Mouse (Mus musculus): ENCODE data around the gene Aup1.

The Aup1 gene

GRCm38 (mm10) chr6:83031111-83031510 lies 23.2 kb upstream of the Aup1 start:
- DNase-seq (ENCODE audit: low spot score): no peak

DNA sequence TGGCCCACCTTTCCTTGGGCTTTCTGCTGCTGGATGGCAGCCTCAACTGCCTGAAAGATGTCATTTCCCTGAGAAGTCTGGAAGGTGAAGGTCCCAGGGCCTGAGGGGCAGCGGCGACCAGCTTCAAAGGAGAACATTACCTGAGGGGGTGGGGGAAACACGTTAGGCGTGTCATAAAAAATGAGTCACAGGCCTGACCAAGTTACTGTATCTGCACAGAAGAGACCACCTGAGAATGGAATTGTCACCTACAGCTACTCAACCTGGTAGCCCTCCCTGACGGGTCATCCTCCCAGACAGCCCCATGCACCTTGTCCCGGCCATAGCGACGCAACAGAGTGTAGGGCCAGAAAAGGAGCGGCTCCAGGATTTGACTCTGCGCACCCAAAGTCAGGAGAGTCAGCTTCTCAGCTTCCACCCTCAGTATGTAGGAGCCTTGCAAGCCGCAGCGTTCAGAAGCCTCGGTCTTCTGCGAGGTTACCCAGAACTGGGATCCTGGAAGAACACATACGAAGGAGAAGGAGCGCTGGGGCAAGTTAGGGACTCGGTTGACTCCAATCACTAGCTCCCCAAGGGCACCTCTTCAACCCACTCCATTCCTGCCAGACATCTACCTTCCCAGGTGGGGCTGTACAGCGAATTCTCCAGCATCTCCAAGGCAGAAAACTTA lies 22.3 kb upstream of the Aup1 start:
- DNase-seq (ENCODE audit: low spot score): no peak

DNA sequence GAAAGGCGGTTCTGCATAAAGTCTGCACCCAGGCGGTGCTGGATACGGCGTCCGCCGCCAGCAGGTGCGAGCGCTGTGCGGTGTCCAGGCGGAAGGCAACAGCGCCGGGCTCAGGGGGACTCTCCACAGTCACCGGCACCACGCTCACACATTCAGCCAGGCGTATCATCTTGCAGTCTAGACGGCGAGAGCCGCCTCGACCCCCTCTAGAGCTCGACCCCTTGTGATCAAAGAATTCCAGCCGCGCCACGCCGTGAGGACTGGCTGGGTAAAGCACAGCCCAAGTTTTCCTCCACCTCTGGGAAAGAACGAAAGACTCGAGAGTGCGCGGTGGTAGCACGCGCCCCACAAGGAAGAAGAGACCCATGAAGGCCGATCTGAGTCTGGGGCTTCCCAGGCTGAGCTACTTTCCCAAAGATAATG lies 21.5 kb upstream of the Aup1 start:
- DNase-seq (ENCODE audit: low spot score): peak; percentile 27

DNA sequence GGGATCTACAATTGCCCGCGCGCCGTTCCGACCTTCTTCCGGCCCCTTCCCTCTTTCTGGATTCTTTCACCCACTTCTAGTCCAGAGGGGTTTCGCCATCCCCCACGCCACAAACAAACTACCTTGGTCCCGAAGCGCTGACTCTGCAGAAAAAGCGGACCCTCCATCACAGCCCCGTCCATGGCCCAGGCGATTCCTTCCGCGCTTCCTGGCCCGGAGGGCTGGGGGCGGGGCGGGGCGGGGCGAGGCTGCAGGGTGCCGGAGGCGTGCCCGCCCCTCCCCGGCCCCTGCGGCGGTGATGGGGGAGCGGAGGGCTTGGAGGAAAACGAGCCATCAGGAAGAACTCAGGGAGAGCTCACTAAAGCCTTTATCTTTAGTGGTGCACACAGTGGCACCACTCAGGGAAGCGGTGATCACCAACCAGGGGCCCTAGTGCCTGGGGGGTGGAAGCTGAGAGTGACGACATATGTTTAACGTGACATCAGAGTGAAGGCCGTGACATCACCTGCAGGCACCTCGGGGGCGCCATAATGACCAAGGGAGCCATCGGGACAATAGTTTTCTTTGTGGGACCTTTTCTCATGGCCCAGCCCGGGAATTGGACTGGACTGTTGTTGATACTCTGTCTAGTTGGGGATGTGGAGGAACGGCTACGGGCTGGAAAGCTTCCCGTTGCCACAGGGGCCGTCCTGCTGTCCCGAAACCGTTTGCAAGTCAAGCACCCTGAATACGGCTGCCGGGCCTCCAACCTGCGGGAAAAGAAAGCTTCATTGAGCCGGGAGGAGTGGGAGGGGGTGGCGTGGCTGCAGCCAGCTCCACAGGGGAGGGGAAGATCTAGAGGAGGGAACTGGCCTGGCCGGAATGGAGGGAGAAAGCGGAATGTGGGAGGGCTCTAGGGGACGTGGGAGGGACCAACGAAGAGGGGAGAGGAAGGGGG lies 20.8 kb upstream of the Aup1 start, which contains the start of the genes Dok1 and Loxl3:
Gene Dok1, minus strand, starts transcription at position 223 of the 937 bp plus-strand sequence.
Gene Loxl3, plus strand, starts transcription at position 925 of the 937 bp plus-strand sequence.
- DNase-seq (ENCODE audit: low spot score): peak; percentile 59

- no peak for DNase-seq (ENCODE audit: low spot score)
These were observed 19.8 kb upstream of the Aup1 start for GRCm38 (mm10) chr6:83034463-83035055.

GRCm38 (mm10) chr6:83037188-83037587 lies 17.1 kb upstream of the Aup1 start:
- DNase-seq (ENCODE audit: low spot score): no peak

- peak; percentile 90 for DNase-seq (ENCODE audit: low spot score)
These were observed 15.8 kb upstream of the Aup1 start for GRCm38 (mm10) chr6:83038496-83039012.

- no peak for DNase-seq (ENCODE audit: low spot score)
These were observed 13.7 kb upstream of the Aup1 start for GRCm38 (mm10) chr6:83040601-83041000.

- DNase-seq (ENCODE audit: low spot score): no peak
These were observed 10.8 kb upstream of the Aup1 start for GRCm38 (mm10) chr6:83043561-83043960.

GRCm38 (mm10) chr6:83043993-83044392 lies 10.3 kb upstream of the Aup1 start:
- DNase-seq (ENCODE audit: low spot score): no peak

DNA sequence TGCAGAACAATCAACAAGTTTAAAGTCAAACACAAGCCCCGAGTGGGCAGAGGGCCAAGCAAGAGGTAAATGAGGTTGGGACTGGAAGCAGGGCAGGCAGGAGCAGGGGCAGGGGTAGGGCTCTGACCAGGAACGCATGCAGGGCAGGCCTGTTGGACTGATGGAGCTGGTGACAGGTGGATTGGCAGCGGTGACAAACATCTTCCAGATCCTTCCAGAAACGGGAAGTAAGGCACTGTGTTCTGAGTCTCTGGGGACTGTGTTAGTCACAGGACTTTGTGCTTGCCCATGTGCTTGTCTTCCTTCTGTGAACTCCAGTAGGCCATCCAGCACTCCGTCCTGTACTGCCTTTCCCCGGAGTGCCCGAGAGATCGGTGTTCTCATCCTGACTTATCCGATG lies 9.6 kb upstream of the Aup1 start:
- no peak for DNase-seq (ENCODE audit: low spot score)

- no peak for DNase-seq (ENCODE audit: low spot score)
These were observed 5.0 kb upstream of the Aup1 start for GRCm38 (mm10) chr6:83049367-83049766.

GRCm38 (mm10) chr6:83053136-83053960 lies 973 bp upstream of the Aup1 start:
- DNase-seq (ENCODE audit: low spot score): no peak

DNA sequence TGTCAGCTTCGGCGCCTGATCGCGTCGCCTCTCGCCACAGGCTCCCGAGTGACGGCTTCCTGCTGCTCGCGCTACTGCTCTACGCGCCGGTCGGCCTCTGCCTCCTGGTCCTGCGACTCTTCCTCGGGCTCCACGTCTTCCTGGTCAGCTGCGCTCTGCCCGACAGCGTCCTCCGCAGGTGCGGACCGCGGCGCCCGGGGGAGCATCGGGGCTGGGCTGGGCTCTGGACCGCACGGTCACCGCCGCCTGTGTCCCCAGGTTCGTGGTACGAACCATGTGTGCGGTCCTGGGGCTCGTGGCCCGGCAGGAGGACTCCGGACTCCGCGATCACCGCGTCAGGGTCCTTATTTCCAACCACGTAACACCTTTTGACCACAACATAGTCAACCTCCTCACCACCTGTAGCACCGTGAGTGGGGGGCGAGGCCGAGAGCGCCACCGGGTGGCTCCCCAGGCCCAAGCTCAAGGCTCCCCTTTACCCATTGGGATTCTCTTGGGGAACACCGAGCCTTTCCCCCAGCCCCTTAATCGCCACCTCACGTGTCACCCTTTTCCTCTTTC lies 630 bp downstream of the Aup1 start, which contains the start of gene Htra2:
Gene Htra2, minus strand, starts transcription at position 403 of the 561 bp plus-strand sequence.
- DNase-seq (ENCODE audit: low spot score): peak; percentile 29

DNA sequence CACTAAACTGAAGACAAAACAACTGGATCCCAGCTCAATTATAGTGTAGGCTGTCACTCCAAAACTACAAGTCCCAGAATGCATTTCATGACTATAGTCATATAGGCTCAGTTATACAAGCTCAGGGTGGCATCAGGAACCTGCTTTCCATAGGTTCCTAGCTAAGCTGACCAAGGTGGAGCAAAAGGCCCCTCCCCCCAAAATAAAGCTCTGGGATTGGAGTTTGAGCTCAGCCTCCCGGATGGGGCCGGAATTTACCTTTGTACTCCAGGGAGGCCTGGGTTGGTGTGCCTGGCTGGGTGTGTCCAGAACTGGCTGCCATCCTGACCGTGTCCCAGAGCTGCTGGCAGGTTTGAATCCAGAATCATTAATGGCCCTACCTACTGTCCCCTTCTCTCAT lies 3.5 kb downstream of the Aup1 start, which contains the start of gene Dqx1:
Gene Dqx1, plus strand, starts transcription at position 55 of the 400 bp plus-strand sequence.
- no peak for DNase-seq (ENCODE audit: low spot score)

DNA sequence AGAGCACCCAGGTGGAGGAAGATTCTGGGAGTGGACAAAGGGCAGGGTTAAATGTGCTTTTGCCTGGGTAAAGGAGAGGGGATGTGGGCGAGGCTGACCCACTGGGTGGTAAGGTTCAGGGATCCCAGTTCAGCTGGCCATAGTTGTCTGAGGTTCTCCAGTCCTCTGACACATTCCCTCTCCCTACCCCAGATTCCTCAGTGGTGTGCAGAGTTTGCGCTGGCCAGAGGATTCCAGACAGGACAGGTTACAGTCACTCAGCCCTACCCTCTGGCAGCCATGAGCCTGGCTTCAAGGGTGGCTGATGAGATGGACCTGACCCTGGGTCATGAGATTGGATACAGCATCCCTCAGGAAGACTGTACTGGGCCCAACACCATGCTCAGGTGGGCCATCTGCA lies 4.4 kb downstream of the Aup1 start:
- DNase-seq (ENCODE audit: low spot score): no peak

GRCm38 (mm10) chr6:83065995-83066394 lies 11.7 kb downstream of the Aup1 start:
- no peak for DNase-seq (ENCODE audit: low spot score)

- DNase-seq (ENCODE audit: low spot score): no peak
These were observed 12.1 kb downstream of the Aup1 start for GRCm38 (mm10) chr6:83066441-83066840.

DNA sequence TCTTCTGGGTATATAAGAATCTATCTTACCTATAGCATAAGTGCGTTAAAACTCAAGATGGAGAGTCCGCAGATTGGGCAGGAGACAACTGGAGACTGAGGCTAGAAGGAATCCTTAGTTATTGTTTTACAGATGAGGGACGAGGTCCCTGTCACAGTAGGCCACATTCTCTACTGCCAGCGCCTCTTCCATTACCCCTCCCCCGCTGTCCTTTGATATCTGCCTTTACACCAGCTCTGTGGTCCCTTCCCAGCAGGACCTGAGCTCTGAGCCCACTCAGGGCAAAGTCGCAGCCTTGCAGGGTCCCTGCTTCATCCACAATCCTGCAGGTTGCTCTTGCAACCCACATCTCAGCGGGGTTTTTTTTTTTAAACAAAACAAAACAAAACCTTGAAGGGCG lies 13.9 kb downstream of the Aup1 start:
- no peak for DNase-seq (ENCODE audit: low spot score)

DNA sequence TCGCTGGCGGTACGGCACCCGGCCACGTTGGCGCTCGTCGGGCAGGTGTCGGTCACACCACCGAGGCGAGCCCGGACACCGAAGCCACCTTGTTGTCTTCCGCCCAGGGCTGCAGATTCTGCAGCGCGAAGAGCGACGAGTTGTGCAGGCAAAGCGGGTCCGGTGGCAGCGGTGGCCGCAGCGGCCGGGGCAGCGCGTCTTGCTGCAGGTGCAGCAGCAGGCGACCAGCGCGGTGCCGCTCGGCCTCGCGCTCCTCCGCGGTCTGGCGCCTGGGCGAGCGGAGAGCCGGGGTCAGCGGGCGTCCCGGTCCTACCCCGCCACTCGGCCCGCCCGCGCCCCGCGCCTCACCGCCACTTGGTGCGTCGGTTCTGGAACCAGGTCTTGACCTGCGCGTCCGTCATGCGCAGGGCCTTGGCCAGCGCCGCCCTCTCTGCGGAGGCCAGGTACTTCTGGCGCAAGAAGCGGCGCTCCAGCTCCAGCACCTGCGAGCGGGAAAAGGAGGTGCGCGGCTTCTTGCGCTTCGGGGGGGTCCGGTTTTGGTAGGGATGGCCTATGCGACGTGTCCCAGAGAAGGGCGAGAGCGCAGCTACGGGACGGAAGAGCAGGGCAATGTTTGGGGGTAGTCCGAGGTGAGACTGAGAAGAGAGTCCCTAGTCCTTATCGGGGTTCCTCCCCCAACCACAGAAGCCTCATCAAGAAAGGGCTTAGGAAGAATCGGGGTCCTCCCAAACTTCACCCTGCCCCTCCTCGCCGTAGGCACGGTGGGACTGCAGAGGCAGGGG lies 14.6 kb downstream of the Aup1 start:
- no peak for DNase-seq (ENCODE audit: low spot score)

All from ovary, postnatal 14 days (tissue).